Mouse (Mus musculus): ENCODE data around the gene Kctd5.
"Not testable (repeated sequence)": the region's sequence is repeated elsewhere in the genome, so short reads cannot be mapped to it uniquely, and the experiment has no call there.

Gene Kctd5

GRCm38 (mm10) chr17:24072919-24073696, at the start of gene Kctd5:
Kctd5 (minus strand) TSS chr17:24073485.
- peak; percentile 94 for DNase-seq (ENCODE audit: extremely low read depth, insufficient read length, low spot score)

- peak; percentile 44 for DNase-seq (ENCODE audit: extremely low read depth, insufficient read length, low spot score)
Observed at GRCm38 (mm10) chr17:24119446-24119845, 46.2 kb upstream of the Kctd5 start.

GRCm38 (mm10) chr17:24113031-24113430, 39.7 kb upstream of the Kctd5 start:
- no peak for DNase-seq (ENCODE audit: extremely low read depth, insufficient read length, low spot score)

GRCm38 (mm10) chr17:24111256-24111655, 38.0 kb upstream of the Kctd5 start:
- DNase-seq (ENCODE audit: extremely low read depth, insufficient read length, low spot score) = no peak

DNA sequence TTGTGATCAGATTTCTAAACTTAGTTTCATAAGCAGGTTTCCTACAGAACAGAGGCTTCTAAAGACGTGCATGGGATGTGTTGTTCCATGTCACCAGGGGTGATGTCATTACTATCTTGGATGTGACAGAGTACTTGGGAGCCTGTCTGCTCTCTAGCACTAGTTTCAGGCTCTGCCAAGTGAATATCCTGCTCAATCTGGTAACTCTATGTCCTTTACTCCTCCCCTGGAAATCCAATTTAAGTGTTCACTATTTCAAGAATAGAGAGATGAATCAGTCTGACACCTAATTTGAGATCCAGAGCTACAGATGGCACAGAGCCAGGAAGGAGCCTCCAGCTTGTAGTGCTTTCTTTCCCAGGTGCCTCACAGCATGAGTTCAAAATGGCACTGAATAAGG, 35.6 kb upstream of the Kctd5 start:
- DNase-seq (ENCODE audit: extremely low read depth, insufficient read length, low spot score) = no peak

DNA sequence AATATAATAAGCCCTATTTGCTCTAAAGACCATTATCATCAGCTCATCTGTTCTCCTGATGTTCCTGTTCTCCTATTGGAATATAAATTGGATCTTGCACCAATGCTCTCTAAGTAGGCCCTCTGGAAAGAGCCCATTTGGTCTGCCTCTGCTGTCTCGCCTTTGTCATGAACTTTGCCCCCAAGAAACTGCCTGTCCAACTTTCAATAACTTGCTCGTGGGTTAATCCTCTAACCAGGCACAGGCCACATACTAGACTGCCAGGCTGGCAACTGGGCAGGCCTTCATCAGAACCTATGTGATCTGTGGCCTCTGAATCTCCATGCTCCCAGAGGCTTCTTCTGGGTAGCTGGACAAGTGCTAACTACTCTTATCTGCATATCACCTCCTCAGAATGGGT, 31.8 kb upstream of the Kctd5 start:
- DNase-seq (ENCODE audit: extremely low read depth, insufficient read length, low spot score) = no peak

GRCm38 (mm10) chr17:24098354-24098753, 25.1 kb upstream of the Kctd5 start:
- DNase-seq (ENCODE audit: extremely low read depth, insufficient read length, low spot score) = no peak

- no peak for DNase-seq (ENCODE audit: extremely low read depth, insufficient read length, low spot score)
Observed at GRCm38 (mm10) chr17:24090575-24090974, 17.3 kb upstream of the Kctd5 start.

DNA sequence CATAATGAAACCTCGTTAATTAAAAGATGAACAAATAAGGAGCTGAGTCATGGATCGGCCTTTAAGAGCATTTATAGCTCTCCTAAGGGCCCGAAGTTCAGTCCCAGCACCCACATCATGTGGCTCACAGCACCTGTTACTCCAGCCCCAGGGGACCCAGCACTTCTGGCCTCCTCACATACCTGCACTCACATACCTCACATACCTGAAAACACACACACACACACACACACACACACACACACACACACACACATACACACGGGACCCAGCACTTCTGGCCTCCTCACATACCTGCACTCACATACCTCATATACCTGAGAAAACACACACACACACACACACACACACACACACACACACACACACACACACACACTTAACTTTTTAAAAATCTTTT, 13.1 kb upstream of the Kctd5 start:
- not testable (repeated sequence) for DNase-seq (ENCODE audit: extremely low read depth, insufficient read length, low spot score)

- no peak for DNase-seq (ENCODE audit: extremely low read depth, insufficient read length, low spot score)
Observed at GRCm38 (mm10) chr17:24084593-24084992, 11.3 kb upstream of the Kctd5 start.

- no peak for DNase-seq (ENCODE audit: extremely low read depth, insufficient read length, low spot score)
Observed at GRCm38 (mm10) chr17:24077101-24077500, 3.8 kb upstream of the Kctd5 start.

DNA sequence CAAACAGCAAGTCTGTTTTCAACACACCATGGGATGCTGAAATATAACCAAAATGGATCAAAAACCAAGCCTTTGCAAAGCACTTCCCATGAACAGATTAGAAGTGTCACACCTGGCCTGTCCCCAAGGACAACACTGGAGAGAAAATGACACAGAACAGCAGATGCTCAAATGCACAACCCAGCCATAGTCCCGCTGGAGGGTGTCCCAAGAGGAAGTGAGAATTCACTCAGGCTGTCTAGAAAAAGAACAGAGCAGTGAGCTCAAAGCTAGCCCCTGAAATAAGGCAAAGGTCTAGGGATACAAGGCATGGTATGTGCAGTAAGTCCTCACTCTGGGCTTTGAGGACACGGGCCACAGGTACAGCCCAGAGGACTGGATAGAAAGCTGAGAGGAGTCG, 3.8 kb downstream of the Kctd5 start:
- DNase-seq (ENCODE audit: extremely low read depth, insufficient read length, low spot score) = no peak

DNA sequence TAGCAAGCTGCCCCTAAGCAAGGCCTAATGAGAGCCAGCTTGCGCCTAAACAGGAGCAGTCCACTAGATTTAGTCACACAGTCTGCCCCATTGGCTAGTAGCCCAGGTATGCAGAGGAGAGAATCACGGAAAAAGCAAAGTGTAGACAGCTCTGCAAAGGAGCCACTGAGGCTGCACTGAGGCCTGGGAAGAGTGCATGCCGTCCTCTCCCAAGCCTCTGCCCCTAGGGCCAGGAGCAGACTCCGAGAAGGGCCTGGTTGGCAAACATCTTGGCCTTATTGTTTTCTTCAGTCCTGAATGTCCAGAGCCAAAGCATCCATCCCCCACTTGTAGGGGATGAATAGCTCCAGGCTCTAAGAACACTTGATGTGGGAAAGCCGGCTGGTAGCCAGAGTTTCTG, 5.0 kb downstream of the Kctd5 start:
- DNase-seq (ENCODE audit: extremely low read depth, insufficient read length, low spot score) = no peak

DNA sequence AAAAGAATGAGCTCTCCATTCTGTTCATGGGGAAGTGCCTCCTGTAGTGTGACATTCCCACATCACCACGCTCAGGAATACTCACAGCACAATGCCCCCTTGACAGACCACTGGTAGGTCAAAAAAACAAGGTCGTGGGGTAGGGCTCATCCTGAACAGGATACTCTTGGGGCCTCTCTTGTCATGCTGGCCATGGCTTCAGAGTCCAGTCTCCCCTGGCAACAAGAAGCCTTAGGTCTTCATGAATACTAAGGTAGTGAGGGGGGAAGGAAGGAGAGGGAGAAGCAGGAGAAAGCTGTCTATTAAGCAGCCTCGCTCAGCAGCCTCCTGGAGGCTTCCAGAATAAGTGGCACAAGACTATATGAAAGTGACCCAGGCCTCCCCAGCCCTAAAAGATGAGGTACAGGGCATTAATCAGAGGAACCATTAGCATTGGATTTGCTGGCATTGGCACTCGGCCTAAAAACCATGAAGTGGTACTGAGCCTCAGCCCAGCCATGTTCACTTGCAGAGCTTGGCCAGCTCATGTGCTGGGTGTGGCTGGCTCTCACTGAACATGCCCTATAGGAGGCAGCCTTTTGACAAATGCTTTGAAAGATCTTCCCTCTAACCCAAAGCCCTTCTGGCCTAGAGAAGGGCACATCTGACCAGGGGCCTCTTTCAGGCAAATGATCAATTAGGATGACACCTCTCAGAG, 10.7 kb downstream of the Kctd5 start:
- no peak for DNase-seq (ENCODE audit: extremely low read depth, insufficient read length, low spot score)

GRCm38 (mm10) chr17:24057730-24058245, 15.5 kb downstream of the Kctd5 start:
- no peak for DNase-seq (ENCODE audit: extremely low read depth, insufficient read length, low spot score)

DNA sequence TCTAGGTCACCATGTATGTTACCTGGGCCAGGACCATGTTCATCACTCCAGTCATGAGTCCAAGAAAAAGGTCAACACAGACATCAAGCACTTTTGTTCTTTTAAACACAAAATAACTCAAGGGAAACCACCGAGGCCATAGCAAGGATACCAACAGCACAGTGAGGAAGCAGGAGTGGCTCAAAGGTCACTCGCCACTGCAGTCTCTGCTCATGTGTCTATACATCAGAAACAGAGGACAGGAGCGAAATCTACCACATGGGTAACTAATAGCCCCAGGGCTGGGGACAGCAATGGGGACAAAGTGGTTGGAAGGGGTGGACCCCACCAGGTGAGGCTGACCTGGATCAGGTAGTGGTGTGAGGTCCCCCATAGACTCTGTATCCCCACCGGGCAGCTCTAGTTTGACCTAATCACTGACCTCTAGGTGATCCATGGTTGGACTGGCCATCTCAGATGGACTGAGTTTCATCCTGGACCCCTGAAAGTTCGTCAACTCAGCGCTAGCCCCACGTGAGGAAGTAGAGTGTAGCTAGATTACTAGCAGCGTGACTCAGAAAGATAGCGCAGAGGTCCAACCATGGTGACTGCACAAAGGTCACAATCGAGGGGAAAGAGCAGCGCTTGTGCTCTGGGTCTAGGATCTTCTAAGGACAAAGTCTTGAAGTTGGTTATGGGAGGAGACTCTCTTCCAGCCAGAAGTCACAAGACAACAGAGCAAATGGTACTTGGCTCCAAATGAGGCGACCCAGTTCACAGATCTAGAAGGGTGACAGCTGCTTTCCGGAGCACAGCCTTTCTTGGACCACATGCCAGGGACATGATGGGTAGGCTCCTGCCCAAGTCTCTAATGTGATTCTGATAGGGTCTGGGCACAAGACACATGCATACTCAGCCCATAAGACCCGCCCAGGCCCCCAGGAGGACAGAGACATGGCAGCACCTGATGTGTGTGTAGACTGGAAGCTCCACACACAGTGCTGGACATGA, 16.4 kb downstream of the Kctd5 start:
- no peak for DNase-seq (ENCODE audit: extremely low read depth, insufficient read length, low spot score)

DNA sequence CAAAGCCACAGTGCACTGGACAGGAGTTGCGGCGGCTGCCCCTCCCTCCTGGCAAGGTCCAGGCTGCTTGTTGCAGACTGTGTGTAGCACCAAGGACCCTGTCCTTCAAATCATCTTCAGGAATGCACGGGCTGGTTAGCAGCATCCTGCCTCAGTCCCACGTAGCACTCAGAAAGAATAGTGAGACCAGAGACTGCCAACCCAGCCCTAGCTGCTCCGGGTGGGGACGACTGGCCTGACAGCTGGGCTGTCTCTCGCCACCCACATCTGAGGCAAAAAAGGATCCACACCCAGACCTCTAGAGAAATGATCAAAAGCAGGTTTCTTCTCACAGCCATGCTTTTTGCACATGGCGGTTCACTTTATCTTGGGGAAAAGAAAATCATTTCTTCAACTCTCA, 24.3 kb downstream of the Kctd5 start:
- DNase-seq (ENCODE audit: extremely low read depth, insufficient read length, low spot score) = no peak

- no peak for DNase-seq (ENCODE audit: extremely low read depth, insufficient read length, low spot score)
Observed at GRCm38 (mm10) chr17:24048053-24048452, 25.2 kb downstream of the Kctd5 start.

DNA sequence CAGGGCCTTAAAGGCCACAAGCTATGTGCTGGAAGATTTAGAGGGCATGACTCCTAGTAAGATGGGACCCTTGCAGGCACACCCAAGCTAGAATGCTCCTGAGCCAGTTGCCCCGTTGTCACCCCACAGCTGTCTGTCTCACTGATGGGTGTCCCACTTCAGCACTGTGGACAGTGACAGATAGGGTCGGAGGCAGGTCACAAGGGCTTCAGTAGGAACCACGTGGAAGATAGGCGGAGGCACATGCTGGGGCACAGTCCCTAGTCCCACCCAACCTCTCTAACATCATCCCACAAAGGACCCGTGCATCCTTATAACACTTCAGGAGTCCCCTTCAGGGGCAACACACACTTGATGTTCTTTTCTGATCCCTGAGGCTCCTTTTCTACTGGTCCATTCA, 27.3 kb downstream of the Kctd5 start:
- no peak for DNase-seq (ENCODE audit: extremely low read depth, insufficient read length, low spot score)

DNA sequence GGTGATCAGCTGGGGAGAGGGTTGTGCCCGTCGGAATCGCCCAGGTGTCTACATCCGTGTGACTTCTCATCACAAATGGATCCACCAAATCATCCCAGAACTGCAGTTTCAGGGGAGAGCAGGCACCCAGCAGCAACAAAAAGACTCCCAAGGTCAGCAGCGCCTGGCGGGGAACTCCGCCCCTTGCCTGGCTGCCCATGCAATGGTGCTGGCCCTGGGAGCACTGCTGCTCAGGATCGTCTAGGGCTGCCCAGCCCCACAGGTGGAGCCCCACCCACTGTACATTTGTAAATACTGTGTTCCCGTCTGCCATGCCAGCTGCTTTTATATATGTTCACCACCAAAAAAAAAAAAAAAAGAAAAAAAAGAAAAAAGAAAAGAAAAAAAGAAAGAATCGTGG, 27.7 kb downstream of the Kctd5 start:
- DNase-seq (ENCODE audit: extremely low read depth, insufficient read length, low spot score) = no peak

DNA sequence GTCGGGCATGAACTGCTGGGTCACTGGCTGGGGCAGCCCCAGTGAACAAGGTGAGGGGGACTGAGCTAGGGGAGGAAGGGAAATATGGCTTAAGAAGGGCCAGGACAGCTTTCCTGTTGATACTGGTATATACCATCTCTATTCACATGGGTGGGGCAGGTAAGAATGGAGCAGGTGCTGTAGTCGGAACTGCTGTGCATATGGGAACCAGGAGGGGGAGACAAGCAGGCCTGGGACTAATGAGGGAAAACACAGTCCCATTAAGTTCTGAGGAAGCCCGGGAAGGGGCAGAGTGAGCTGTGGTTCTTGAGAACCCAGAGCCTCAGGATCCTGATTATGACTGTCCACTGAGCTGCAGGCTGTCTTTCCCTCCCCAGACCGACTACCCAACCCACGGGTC, 28.8 kb downstream of the Kctd5 start:
- DNase-seq (ENCODE audit: extremely low read depth, insufficient read length, low spot score) = no peak
